Mouse (Mus musculus) forebrain, embryonic 15.5 days (tissue): Measurements from ENCODE around the gene Sema5a. TPM values are rescaled to one million over a fixed set of nuclear protein-coding genes. Genes with fewer than 3 reads are reported as not detected.

Source experiments
- polyA plus RNA-seq: library from polyadenylated mRNA; unstranded; fragments of >200 nt; fragmentation: Nextera tagmentation; extraction: Ambion mirVana; gene quantifications from 2 replicates; pipeline ENCODE4 v1.2.1, GENCODE M21; 2015

Sema5a gene
- polyA plus RNA-seq, 1 experiment from 2014 or later, result 12.6 TPM

Other genes starting within 250 kb of the Sema5a start
- gene Tas2r119, start 67.5 kb upstream of the Sema5a start, polyA plus RNA-seq, result not detected in 2 replicates